Mouse (Mus musculus) liver, adult 2 months (tissue): Measurements from ENCODE around the gene Fblim1.

Experiments
- CTCF ChIP-seq: fragments of 200-500 bp; IDR thresholded peaks from 2 replicates; pipeline ENCODE4 v1.5.1; 2011; ENCODE audit warnings: low read depth, low read length, control low read depth
- POLR2A ChIP-seq: fragments of 200-500 bp; IDR thresholded peaks from 2 replicates; pipeline ENCODE4 v1.6.1; 2011; ENCODE audit warnings: low read length, control low read depth; ENCODE audit not compliant: insufficient read depth; ENCODE audit errors: extremely low read depth

GRCm38 (mm10) chr4:141574789-141575702, 30.9 kb downstream of the Fblim1 start:
- peak; percentile 96 for TF ChIP-seq CTCF
- no peak for TF ChIP-seq POLR2A
